Mouse (Mus musculus): ENCODE measurements at regions not wholly inside any gene's neighbourhood (a gene's known extent, or its start where the extent isn't known, plus 50 kb on each side); places are given as distances from the start of the nearest gene placed in this dataset.

DNA sequence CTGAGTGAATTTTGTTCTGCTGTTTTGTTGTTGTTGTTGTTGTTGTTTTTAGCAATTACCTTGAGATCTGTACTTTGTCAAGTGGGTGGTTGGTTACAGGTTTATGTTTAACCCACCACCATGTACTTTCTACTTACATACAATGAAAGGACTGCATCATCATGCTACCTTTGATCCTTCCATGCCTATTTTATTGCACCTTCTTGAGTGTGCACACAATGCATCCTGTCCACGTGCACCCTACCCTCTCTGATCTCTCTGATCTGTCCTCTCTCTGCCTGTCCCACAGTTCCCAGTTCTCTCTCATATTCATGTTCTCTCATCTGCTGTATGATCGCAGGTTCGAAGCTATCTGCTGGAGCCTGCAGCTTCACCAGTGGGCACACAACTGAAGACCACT, 59.9 kb upstream of the Gas1 start:
- DNase-seq, result no peak

- DNase-seq, result no peak
These were observed 65.4 kb upstream of the Gas1 start for GRCm38 (mm10) chr13:60242447-60243109.

DNA sequence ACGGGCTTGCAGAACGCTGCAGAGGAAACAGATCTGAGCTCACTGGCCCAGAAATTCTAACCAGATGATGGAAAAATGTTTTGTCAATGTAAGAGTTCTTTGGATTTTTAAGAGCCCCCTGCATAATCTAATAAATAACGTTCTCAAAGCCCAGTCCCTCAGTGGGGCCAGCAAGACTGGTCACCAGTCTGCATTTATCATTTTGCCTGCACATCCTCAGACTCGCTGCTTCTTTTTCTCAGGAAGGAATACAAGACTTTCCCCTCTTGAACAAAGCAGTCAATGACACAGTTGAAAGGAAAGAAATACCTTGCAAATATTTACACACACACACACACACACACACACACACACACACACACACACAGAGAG, 65.9 kb upstream of the Gas1 start:
- no peak for DNase-seq

DNA sequence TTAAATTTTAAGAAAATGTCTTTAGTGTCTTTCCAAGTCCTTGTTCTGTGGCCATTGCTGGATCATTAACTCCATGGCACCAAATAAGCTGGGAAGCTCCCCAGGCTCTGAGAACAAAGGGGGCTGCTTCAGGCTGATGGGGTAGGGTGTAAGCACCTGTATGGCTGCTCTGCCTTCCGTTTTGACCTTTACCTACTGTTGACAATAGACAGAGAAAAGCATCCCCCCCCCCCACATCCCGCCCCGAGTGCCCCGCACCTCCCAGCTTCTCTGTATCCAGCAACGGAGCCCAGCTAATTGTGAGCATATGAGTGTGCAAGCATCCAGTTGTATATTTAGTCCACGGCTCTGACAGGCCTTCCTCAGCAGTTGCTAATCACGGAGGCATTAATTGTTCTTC, 78.0 kb upstream of the Gas1 start:
- no peak for DNase-seq

GRCm38 (mm10) chr13:60255715-60256114, 78.5 kb upstream of the Gas1 start:
- no peak for DNase-seq

- DNase-seq, result no peak
These were observed 79.8 kb upstream of the Gas1 start for GRCm38 (mm10) chr13:60256997-60257396.

DNA sequence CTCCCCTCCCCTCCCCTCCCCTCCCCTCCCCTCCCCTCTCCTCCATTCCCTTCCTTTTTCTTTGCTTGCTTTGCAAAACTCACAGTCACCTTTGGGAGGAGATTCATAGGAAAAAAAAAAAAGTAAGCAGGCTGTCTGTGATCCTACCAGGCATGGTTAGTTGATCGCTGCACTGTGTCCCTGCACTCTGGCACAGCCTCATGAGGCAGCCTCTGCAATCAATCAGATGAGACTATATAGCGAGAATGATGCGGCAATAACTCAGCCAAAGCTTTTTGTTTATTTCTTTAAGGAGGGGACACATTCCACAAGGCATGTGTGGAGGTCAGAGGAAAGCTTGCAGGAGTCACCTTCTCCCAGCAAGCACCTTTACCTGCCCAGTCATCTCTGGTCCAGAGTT, 80.7 kb upstream of the Gas1 start:
- no peak for DNase-seq

- DNase-seq, result peak; percentile 9
These were observed 85.4 kb upstream of the Gas1 start for GRCm38 (mm10) chr13:60262449-60263028.

- DNase-seq, result no peak
These were observed 87.3 kb upstream of the Gas1 start for GRCm38 (mm10) chr13:60264504-60264903.

DNA sequence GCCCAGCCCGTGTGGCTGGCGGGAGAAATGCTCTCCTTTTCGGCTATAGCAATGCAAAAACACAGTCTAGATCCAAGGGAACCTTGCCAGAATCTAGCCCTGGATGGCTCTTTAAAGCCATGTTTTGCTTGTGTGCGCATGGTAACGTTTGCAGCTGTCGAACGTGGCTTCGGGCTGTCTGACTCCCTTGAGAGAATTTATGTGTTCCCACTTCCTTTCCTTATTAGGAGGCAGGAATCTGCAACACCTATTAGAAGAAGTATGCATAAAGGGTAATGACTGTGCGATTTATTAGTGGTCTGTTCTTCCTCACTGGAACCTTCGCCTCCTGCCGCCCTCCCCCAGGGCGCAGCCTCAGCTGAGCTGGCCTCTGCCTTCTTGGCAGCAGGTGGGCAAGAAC, 90.4 kb upstream of the Gas1 start:
- DNase-seq, result peak; percentile 41

GRCm38 (mm10) chr13:60268256-60268655, 91.1 kb upstream of the Gas1 start:
- no peak for DNase-seq

DNA sequence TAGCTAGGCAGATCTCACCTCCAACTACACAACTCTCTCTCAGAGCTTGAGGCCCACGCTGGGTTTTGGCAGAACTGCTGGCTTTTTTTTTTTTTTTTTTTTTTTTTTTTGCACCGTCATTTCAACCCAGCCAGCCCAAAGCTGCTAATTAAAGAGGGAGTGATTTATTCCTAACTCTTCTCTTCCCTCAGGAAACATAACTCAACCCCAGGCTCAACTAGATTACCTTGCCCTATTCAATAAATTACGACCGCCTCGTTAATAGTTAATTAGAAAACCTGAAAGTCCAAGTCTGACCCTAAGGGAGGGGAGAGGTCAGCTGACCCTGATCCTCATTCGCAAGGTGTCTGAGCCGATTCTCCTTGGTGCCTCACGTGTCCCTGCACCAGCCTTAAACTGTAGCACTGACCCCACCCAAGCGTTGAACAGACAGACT, 92.3 kb upstream of the Gas1 start:
- DNase-seq, result no peak

DNA sequence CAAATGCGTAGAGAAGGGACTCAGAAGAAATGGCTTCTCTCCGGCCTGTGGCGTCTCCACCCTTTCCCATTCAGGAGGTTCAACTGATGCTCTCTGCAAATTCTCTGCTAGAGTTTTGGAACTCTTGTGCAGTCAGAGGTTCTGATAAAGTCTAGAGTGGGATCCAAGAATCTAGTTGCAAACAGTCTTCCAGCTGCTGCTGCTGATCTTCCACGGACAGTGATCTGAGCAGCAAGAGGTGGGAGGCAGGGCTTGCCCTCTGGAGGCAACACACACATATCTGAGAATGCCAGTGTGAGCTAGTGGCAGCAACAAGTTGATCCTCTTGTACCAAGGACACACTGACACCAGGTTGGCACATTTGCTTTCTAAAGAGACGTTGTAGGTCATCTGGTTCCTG, 93.4 kb upstream of the Gas1 start:
- DNase-seq, result no peak

GRCm38 (mm10) chr13:60273331-60273730, 96.2 kb upstream of the Gas1 start:
- DNase-seq, result no peak

- DNase-seq, result no peak
These were observed 105.5 kb upstream of the Gas1 start for GRCm38 (mm10) chr13:60282543-60283251.

DNA sequence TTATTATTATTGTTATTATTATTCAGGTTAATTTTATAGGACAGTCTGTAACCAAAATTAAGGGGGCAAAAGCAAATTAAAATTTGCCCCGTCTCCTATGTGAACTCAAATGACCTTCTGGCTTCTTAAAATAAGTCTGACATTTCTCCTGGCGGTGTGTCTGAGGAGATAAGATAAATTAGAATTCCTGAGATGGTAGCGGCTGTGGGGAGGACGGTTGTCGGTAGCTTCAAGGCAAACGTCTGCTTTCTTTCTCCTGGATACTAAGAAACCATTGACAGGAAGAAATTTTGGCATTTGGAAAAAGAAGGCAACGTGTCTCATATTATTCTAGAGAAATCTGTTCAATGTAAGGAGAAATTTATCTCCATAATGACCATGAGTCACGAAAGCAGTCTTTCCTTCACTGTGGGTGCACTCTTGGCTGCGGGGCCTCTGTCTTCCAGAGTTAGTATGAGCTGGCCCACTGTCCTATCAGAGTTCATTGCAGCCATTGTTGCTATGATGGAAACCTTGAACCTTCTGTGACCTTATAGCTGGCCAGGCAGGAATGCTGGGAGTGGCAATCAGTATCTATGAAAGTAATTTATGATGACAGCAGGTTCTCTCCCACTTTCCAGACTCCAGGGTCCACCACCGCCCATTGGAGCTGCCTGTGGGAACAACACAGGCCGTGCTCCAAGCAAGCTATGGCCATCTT, 109.5 kb upstream of the Gas1 start:
- DNase-seq, result no peak

DNA sequence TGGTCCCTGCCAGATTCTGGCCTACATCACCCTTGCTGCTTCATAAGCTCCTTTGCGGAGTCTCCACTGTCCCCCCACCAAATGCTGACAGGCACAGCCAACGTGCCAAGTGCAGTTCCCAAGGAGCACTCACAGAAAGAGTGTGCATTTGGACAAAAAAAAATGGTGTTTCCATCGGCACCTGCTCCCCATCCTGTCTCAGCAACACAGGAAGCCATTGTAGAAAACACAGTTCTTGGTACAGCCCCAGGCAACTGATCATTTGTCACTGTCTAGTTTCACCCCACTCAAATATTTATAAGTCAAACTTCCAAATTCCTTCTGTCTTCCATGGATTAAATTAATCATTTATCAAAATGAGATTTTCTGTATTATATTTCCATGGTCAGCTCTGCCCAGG, 112.5 kb upstream of the Gas1 start:
- DNase-seq, result no peak

DNA sequence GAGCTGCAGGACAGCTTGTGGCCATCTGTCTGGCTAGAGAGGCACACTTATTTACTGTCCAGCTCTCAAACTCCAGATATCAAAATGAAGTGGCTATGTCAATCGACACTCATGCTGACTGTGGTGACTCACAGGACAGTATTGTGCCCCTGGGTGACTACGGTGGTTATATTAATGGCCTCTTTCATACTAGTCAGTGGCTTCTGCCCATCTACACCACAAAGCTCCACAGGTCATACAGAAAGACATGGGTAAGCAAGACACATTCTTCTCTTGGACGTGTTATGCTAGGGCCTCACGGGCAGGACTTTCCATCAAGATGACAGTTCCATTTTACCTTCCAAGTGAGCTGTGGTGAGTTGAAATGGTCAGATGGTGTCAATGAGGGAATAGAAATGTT, 113.7 kb upstream of the Gas1 start:
- DNase-seq, result no peak

GRCm38 (mm10) chr13:60291344-60291743, 114.2 kb upstream of the Gas1 start:
- DNase-seq, result no peak

DNA sequence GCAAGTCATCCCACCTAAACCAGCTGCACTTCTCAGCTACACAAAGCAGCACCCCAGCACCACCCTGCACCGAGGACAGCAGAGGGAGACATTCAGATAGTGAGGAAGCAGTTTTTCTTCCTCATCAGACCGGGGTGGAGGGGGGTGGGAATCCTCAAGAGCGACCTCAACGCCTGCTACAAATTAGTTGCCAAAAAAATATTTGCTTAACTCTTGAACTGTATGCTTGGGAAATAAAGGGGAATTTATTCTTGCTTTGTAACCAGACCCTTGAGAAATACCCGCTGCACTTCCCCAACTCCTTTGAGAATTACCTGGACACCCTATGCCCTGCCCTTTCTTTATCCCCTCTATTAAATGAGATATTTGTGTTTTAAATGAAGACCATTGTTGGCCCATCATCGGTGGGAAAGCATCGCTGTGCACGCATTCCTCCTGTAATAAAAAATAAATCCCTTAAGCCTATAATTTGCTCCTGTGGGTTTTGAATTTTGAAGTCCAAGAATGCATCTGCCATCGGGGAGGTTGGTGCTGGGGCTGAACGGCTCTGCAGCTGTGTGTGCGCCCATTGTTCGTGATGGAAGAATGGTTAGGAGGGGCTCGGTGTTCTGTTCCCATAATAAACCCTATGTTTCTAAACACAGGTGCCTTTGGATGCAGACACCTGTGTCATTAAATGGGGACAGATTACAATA, 119.2 kb upstream of the Gas1 start:
- peak; percentile 10 for DNase-seq

GRCm38 (mm10) chr13:60296896-60297275, 119.7 kb upstream of the Gas1 start:
- no peak for DNase-seq

- DNase-seq, result peak; percentile 24
These were observed 121.4 kb upstream of the Gas1 start for GRCm38 (mm10) chr13:60298575-60298974.

DNA sequence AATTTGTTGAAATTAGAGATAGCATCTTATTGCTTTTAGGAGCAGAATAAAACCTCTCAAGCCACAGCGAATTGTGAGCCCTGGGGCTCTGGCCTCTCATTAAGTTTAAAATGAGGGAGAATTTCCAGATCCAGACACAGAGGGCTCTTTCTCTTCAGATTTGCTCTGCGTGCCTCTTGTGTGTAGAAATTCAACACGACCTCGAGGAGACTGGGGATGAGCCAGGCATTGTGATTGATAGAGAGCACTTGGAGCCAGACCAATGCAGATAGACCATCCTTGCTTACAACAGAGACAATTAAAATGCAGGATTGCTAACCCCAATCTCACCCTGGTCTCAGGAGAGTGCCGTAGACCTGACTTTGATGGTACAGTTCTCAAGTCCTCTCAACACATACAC, 121.9 kb upstream of the Gas1 start:
- DNase-seq, result no peak

Measured in lung, postnatal 14 days (tissue).